Mouse (Mus musculus): ENCODE measurements around the gene Itpk1.

Itpk1 gene

DNA sequence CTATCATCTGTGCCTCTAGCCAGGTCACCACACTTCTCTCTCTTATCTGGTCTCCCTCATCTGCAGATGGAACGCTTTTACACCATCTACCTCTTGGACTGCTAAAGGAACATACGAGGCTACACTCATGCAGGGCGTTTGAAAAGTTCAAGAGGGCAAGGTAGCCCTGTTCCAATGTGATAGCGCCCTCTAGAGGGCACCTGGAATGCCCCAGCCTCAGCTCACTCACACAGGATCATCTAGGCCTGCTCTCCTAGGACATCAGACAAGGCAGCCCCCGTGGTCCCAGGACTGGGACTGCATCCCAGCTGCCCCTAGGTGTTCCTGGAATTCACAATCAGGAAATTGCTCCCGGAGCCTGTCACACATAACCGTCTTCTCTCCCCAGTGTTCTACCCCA, 108.3 kb downstream of the Itpk1 start:
- peak in 1 of 2 experiments; percentile 36 for DNase-seq (ENCODE audit: low spot score in 2 of 2)

- no peak for DNase-seq (ENCODE audit: low spot score in 2 of 2)
Observed at GRCm38 (mm10) chr12:102594627-102595026, 110.1 kb downstream of the Itpk1 start.

GRCm38 (mm10) chr12:102593699-102594098, 111.0 kb downstream of the Itpk1 start:
- DNase-seq (ENCODE audit: low spot score in 2 of 2) = no peak

DNA sequence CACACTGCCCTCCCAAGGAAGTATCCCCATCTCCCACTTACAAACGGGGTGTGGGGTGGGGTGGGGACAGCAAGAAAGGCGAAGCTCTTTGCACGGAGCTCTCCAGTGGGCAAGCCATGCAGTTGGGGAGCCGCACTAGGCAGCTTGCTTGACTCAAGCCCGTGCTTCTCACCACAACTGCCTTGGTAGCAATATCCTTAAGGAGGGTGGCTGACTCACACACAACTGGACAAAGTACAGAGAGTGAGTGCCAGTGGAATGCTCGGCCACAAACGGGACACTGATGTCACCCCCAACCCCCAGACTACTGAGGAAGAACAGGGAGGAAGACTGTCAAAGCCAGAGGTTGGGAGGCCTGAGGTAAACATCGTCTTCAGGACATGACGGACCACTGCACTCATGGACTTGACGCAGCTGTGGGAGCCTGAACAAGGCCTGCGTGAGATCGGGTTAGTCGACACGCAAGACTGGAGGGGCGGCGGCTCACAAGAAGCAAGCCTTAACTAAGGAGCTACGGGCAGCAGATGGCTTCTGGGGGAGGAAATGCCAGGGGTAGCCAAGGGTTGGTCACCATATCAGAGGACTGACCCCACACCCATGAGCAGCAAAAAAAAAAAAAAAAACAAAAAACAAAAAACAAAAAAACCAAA, 113.9 kb downstream of the Itpk1 start:
- DNase-seq (ENCODE audit: low spot score in 2 of 2) = no peak

GRCm38 (mm10) chr12:102587106-102587505, 117.6 kb downstream of the Itpk1 start:
- no peak for DNase-seq (ENCODE audit: low spot score in 2 of 2)

GRCm38 (mm10) chr12:102586286-102586881, 118.3 kb downstream of the Itpk1 start:
- no peak for DNase-seq (ENCODE audit: low spot score in 2 of 2)

DNA sequence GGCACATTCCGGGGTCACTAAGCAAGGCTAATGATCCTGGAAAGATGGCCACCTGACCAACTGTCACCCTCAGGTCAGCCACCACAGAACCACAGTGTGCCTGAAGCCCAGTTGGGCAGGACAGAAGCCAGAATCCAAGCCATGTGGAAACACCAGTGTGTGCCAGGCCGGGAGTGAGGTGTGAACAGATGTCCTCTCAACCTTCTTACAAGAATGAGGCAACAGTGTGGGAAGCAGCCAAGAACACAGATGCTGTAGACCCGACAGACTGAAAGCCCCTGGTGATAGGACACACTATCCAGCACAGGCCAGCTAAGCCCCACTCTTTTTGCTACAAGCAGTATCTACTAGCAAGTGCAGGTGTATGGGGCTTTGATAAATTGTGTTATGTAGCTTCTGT, 119.3 kb downstream of the Itpk1 start:
- DNase-seq (ENCODE audit: low spot score in 2 of 2) = no peak

GRCm38 (mm10) chr12:102582441-102582840, 122.3 kb downstream of the Itpk1 start:
- DNase-seq (ENCODE audit: low spot score in 2 of 2) = no peak

- no peak for DNase-seq (ENCODE audit: low spot score in 2 of 2)
Observed at GRCm38 (mm10) chr12:102581579-102582196, 123.0 kb downstream of the Itpk1 start.

DNA sequence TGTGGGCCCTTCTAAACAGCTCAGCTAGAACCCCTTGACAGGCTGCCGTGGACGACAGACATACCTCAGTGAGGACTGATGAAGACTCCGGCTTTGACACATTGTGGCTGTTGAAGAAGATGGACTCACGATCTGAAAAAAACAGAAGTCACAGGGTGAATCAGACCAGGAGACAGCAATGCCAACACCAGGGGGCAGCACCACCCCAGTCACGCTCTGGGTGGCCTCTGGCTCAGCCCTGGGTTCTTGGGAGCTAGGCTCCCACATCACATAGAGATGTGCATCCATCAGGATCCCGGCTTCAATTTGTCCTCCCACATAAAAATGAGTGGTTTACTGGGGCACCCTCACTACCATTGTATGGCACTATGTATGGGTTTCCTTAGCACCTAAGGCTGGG, 125.7 kb downstream of the Itpk1 start:
- DNase-seq (ENCODE audit: low spot score in 2 of 2) = peak; percentile 55 to 85

DNA sequence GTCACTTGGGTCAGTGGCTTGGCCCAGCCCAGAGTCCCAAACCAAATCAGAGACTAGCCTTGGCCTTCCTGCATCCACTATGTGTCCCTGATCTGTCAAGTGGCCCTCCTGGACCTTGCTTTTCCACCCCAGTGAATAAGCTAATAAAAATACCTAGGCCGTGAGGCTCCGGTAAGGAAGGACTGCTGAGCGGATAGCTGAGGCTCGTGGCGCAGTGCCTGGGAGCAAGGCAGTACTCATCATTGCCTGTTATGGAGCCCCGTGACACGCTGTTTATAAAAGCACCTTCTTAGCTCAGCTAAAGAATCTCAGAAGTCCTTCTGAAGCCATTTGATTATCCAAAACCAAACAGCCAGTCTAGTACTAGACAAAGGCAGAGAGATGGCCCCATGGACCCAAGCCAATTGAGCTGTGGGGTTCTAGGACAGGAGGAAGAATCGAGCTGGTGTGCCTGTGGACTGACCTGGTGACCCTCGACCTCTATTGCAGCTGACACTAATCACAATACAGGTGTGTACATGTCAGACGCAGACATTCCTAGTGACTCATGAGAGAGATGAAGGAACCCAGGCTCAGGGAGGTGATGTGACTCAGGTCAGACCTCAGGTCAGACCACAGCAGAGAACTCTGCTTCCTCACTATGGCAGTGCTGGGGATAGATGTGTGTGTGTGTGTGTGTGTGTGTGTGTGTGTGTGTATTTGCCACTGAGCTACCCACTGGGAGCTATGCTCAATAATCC, 127.9 kb downstream of the Itpk1 start:
- DNase-seq (ENCODE audit: low spot score in 2 of 2) = no peak

DNA sequence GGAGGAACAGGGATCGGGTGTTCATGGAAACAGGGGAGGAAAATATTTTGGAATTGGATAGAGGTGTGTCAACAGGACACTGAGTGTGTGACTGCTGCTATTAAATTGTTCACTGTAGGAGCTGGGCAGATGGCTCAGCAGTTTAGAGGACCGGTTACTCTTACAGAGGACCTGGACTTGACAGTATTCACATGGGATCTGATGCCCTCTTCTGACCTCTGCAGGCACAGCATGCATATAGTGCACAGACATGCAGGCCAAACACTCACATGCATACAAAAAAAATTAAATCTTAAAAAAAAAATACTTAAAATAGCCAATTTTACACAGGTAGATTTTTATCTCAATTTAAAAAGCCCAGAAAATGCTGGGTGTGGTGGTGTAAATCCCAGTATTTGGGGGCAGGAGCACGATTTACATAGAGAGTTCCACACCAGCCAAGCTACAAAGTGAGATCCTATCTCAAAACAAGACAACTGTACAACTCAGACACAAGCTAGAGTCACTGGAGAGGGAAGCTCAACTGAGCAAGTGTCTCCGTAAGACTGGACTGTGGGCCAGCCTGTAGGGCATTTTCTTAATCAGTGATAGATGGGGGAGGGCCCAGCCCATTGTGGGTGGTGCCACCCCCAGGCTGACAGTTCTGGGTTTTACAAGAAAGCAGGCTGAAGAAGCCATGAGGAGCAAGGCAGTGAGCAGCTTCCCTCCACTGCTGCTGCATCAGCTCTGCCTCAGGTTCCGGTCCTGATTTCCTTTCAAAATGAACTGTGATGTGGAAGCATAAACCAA, 129.0 kb downstream of the Itpk1 start:
- DNase-seq (ENCODE audit: low spot score in 2 of 2) = no peak

DNA sequence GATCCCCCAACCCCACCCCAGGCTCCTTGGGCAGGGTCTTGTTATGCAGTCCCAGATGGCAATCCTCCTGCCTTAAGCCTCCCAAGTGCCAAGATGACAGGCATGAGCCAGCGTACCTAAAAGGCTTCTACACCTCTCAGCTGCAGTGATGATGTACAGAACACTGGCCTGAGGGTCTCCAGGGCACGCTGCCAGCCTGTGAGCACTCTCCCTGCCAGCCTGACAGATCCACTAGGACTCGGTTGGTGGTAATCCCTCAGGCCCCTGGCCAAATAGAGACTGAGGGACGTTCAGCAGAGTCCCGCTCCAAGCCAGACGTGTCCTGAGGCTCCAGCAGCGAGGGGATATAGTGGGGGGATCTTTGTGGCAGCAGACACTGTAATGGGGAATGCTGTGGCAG, 131.7 kb downstream of the Itpk1 start:
- no peak for DNase-seq (ENCODE audit: low spot score in 2 of 2)

DNA sequence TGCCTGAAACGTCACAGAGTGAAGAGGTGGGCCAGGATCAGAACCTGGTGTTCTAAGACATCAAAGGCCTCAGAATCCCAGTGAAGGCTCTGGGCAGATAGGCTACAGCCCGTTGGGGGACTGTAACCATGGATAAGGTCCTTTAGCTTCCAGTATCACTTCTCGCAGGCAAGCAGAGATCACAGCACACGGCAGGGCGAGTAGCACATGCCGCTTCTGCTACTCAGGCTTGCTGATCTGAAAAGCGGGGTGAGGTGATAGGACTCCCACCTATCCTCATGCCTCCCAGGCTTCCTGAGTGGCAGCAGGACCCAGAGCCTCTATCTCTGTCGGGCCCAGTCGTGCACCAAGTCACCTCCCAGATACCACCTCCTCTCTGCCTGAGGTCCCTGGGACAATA, 133.1 kb downstream of the Itpk1 start:
- DNase-seq (ENCODE audit: low spot score in 2 of 2) = no peak

DNA sequence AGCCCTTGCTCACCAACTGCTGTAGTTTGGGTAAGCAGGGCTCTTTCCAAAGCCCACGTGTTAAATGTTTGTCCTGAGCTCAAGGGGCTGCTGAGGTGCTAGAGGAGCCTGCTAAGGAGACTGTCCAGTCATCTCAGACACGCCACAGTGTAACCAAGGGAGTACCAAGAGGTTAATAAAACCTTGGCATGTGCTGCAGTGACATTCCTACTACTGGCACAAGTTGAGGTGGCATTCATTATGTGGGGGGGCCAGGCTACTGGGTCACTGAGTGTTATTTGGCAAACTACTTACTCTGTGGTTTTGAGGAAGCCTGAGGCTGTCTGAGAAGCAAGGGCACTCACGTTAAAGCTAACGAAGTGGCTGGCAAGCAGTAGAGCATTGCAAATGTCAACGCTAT, 134.0 kb downstream of the Itpk1 start:
- no peak for DNase-seq (ENCODE audit: low spot score in 2 of 2)

- no peak for DNase-seq (ENCODE audit: low spot score in 2 of 2)
Observed at GRCm38 (mm10) chr12:102570111-102570510, 134.6 kb downstream of the Itpk1 start.

DNA sequence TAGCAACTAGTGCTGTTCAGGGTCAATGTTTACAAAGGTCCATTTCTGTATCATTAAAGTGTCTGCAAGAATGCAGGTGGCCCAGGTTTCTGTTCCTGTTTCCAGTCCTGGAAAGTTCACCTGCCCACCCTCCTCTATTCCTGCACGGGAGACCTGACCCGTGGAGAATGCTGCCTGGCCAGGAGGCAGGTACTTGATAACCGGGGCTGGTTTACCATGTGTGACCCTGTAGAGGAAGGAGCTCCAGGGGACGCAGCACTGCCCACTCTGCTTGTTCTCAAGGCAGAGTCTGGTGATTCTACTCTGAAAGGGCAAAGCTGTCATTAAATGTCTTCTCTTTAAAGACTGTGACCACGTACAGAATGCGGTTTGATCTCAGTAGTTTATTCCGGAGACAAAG, 136.5 kb downstream of the Itpk1 start:
- DNase-seq (ENCODE audit: low spot score in 2 of 2) = no peak

GRCm38 (mm10) chr12:102566951-102567350, 137.8 kb downstream of the Itpk1 start:
- DNase-seq (ENCODE audit: low spot score in 2 of 2) = no peak

DNA sequence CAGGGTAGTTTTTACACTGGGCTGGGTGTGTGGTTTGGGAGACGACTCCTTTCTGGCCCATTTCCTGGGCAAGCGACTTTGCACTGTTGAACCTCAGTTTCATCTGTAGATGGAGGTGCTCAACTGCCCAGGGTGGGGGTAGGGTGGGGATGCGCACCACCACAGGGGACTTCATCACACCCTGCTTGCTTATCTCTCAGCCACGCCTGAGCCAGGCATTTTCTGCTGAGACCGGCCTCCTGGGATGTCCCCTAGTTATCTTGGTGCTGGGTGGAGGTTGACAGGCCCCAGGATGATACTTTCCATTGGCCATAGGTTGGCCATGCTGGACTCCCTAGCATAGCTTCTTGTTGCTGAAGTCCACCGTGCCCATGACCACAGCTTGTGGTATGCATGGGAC, 139.6 kb downstream of the Itpk1 start:
- DNase-seq (ENCODE audit: low spot score in 2 of 2) = no peak

GRCm38 (mm10) chr12:102557372-102557771, 147.4 kb downstream of the Itpk1 start:
- no peak for DNase-seq (ENCODE audit: low spot score in 2 of 2)

DNA sequence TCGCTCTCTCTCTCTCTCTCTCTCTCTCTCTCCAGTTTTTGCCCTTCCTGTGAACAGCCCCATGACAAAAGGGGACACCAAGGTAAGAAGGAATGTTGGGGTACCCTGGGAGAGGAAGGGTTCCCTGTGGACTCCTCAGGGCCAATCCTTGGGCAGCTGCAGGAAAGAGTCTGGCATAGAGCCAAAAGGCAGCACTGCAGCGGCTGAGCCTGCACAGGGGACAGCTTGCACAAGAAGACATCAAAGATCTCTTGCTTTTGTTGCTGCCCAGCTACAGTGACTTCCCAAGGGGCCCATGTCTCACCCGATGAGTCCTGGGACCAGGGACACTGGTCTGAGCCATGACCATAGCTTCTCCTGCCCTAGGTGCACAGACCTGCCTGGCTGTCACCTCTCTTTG, 148.9 kb downstream of the Itpk1 start:
- no peak for DNase-seq (ENCODE audit: low spot score in 2 of 2)
